Comparison of ENCODE assay signal across 17 mouse cellular contexts in the genomic region with DNA sequence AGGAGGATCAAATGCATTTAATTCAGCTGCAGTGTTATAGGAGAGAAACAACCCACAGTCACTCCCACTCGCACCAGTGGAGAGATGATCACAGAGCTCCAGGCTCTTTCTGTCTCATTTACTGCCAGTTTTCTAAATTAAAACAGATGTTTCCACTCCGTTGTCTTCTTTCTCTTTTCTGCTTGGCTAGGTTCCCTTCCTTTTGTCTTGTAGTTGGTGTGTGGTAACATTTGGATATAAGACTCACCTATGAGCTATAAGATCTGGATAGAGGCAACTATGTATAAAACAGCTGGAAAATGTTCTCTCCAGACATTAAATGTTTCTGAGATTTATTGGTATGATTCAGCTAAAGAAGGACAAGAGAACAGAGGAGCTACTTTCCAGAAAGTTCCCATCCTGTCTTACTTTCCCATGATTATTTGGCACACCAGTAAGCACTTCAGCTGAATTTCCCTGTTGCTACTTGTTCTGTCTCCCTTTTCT.
DNase-seq lines count a peak whose midpoint lies in the region; ATAC-seq lines count a peak whose summit lies in the region.
"Had no signal": no experiment of that assay in that cellular context is flagged by ENCODE, and none has a peak within 500 bp of the region (broad histone marks: within the 10 kb centered on the region; RNA-seq: fewer than 3 reads in every experiment).

No protein-coding gene starts in this region.

- 27% methylated on average over 2 of the region's 2 CpGs for WGBS in limb, embryonic 13.5 days
- 37% methylated on average over 2 of the region's 2 CpGs for WGBS in limb, embryonic 10.5 days
- 73% methylated on average over 2 of the region's 2 CpGs for WGBS in midbrain, embryonic 10.5 days

- DNase-seq in frontal cortex, postnatal 10 days (ENCODE audit: low spot score in 2 of 2), result no peak
- DNase-seq in limb, embryonic 10.5 days (ENCODE audit: low spot score), result no peak
- DNase-seq in right cerebral cortex, adult 2 months (ENCODE audit: low spot score in 2 of 2), result peak; percentile 23 to 39
- no peak for DNase-seq in right cerebral cortex, postnatal 10 days (ENCODE audit: low spot score in 2 of 2)
- DNase-seq in adrenal gland, adult (ENCODE audit: inconsistent age in 2 of 2, low spot score in 1 of 2), result no peak
- DNase-seq in midbrain, embryonic 10.5 days (ENCODE audit: low spot score), result no peak
- DNase-seq: cerebellum, adult 11 months; gastrocnemius, postnatal 10 days; thymus, postnatal 25 days had no signal

- H3K9ac ChIP-seq in limb, embryonic 13.5 days, result no peak overlapping the region
- H3K9ac ChIP-seq: embryonic facial prominence, embryonic 12.5 days; forebrain, embryonic 15.5 days; hindbrain, embryonic 12.5 days had no signal

- no peaks in the 10 kb centered on the region for H3K27me3 ChIP-seq in limb, embryonic 13.5 days
- no peaks in the 10 kb centered on the region for H3K27me3 ChIP-seq in limb, embryonic 10.5 days (ENCODE audit: low read depth, poor library complexity, severe bottlenecking)
- H3K27me3 ChIP-seq in midbrain, embryonic 10.5 days (ENCODE audit: low read depth, poor library complexity, severe bottlenecking), result no peaks in the 10 kb centered on the region
- H3K27me3 ChIP-seq: embryonic facial prominence, embryonic 12.5 days; forebrain, embryonic 15.5 days; hindbrain, embryonic 12.5 days had no signal

- no peaks in the 10 kb centered on the region for H3K4me1 ChIP-seq in limb, embryonic 13.5 days
- H3K4me1 ChIP-seq in limb, embryonic 10.5 days, result no peaks in the 10 kb centered on the region
- H3K4me1 ChIP-seq in midbrain, embryonic 10.5 days, result no peaks in the 10 kb centered on the region
- H3K4me1 ChIP-seq: embryonic facial prominence, embryonic 12.5 days; forebrain, embryonic 15.5 days; hindbrain, embryonic 12.5 days had no signal

- peak; percentile 84 for ATAC-seq in frontal cortex, adult (ENCODE audit: low TSS enrichment)
- peak; percentile 71; the same call in 1 of the 2 replicates for ATAC-seq in limb, embryonic 13.5 days (ENCODE audit: low FRiP score, low read depth)
- ATAC-seq: forebrain, embryonic 15.5 days; intestine, postnatal 0 days; midbrain, embryonic 16.5 days had no signal

- H3K4me3 ChIP-seq in limb, embryonic 13.5 days, result no peak overlapping the region
- H3K4me3 ChIP-seq in limb, embryonic 10.5 days, result no peak overlapping the region
- no peak overlapping the region for H3K4me3 ChIP-seq in midbrain, embryonic 10.5 days
- H3K4me3 ChIP-seq: embryonic facial prominence, embryonic 12.5 days; forebrain, embryonic 15.5 days; hindbrain, embryonic 12.5 days had no signal

- no peak overlapping the region for H3K27ac ChIP-seq in limb, embryonic 13.5 days
- H3K27ac ChIP-seq in limb, embryonic 10.5 days, result no peak overlapping the region
- H3K27ac ChIP-seq in midbrain, embryonic 10.5 days (replicated peaks), result no peak overlapping the region
- H3K27ac ChIP-seq: embryonic facial prominence, embryonic 12.5 days; forebrain, embryonic 15.5 days; hindbrain, embryonic 12.5 days had no signal

- no peak overlapping the region for H3K4me2 ChIP-seq in limb, embryonic 13.5 days (replicated peaks)
- H3K4me2 ChIP-seq: embryonic facial prominence, embryonic 12.5 days; forebrain, embryonic 15.5 days; hindbrain, embryonic 12.5 days; liver, embryonic 11.5 days had no signal

- no peaks in the 10 kb centered on the region; the same call in 1 of the 2 replicates for H3K9me3 ChIP-seq in limb, embryonic 13.5 days
- H3K9me3 ChIP-seq in limb, embryonic 10.5 days (replicated peaks), result no peaks in the 10 kb centered on the region
- H3K9me3 ChIP-seq in midbrain, embryonic 10.5 days (replicated peaks), result peaks cover 3% of the 10 kb centered on the region; the same call in 1 of the 2 replicates
- H3K9me3 ChIP-seq: embryonic facial prominence, embryonic 12.5 days; forebrain, embryonic 15.5 days; hindbrain, embryonic 12.5 days had no signal

- no peaks in the 10 kb centered on the region for H3K36me3 ChIP-seq in limb, embryonic 13.5 days
- H3K36me3 ChIP-seq in limb, embryonic 10.5 days, result no peaks in the 10 kb centered on the region
- H3K36me3 ChIP-seq in midbrain, embryonic 10.5 days, result no peaks in the 10 kb centered on the region
- H3K36me3 ChIP-seq: embryonic facial prominence, embryonic 12.5 days; forebrain, embryonic 15.5 days; hindbrain, embryonic 12.5 days had no signal

Comparison
In these comparisons a context has a peak if more than half of its experiments do, and no peak if none do; other contexts are left out.
1. DNase-seq: peak in right cerebral cortex, adult 2 months (2 of 2); none in frontal cortex, postnatal 10 days (0 of 2), limb, embryonic 10.5 days (single experiment), right cerebral cortex, postnatal 10 days (0 of 2), adrenal gland, adult (0 of 2) and midbrain, embryonic 10.5 days (single experiment).